Mouse (Mus musculus) MEL (cell line): ENCODE results near the gene Gm11096. TPM values are rescaled to one million over a fixed set of nuclear protein-coding genes. Genes with fewer than 3 reads are reported as not detected.

Experiments used
- DNase-seq: peaks from one replicate; pipeline ENCODE4 v3.0.0; 2011; ENCODE audit warnings: low read depth, low spot score
- H3K27ac ChIP-seq: 2 replicates; pipeline ENCODE4 v1.5.1; 2012; ENCODE audit warnings: low read depth, mild to moderate bottlenecking, control low read depth, low read length, moderate library complexity; ENCODE audit not compliant: control insufficient read depth
- H3K27me3 ChIP-seq, 2 experiments: fragments of 150-350 bp in 1 of 2; sonication (generic) in 1 of 2; 2 replicates each; pipeline ENCODE4 v1.6.1; 2012; ENCODE audit warnings: low read length in 2 of 2, mild to moderate bottlenecking in 2 of 2, improper control_type of control experiment in 1 of 2, moderate library complexity in 1 of 2; ENCODE audit not compliant: insufficient read depth in 2 of 2, control insufficient read depth in 1 of 2
- H3K36me3 ChIP-seq, 2 experiments: 2 replicates each; pipeline ENCODE4 v1.6.1; 2012 to 2014; ENCODE audit warnings: low read length in 2 of 2, improper control_type of control experiment in 1 of 2, inconsistent platforms in 1 of 2, mild to moderate bottlenecking in 1 of 2; ENCODE audit not compliant: insufficient read depth in 2 of 2, control insufficient read depth in 1 of 2
- H3K4me1 ChIP-seq, 2 experiments: fragments of 150-350 bp in 1 of 2; sonication (generic) in 1 of 2; 2 replicates each; pipeline ENCODE4 v1.6.1; 2012; ENCODE audit warnings: low read length in 2 of 2, improper control_type of control experiment in 1 of 2, mild to moderate bottlenecking in 1 of 2; ENCODE audit not compliant: insufficient read depth in 2 of 2, control insufficient read depth in 1 of 2
- H3K4me3 ChIP-seq, 2 experiments: fragments of 150-350 bp in 1 of 2; sonication (generic) in 1 of 2; 2 replicates each; pipeline ENCODE4 v1.5.1; 2012; ENCODE audit warnings: low read depth in 2 of 2, low read length in 2 of 2, mild to moderate bottlenecking in 2 of 2, moderate library complexity in 2 of 2, control low read depth in 1 of 2, improper control_type of control experiment in 1 of 2; ENCODE audit not compliant: control insufficient read depth in 1 of 2, insufficient read depth in 1 of 2
- H3K79me2 ChIP-seq: 2 replicates; pipeline ENCODE4 v1.6.1; 2012; ENCODE audit warnings: mild to moderate bottlenecking, low read length, moderate library complexity; ENCODE audit not compliant: control insufficient read depth, poor library complexity, insufficient read depth
- H3K9ac ChIP-seq: 2 replicates; pipeline ENCODE4 v1.6.1; 2012; ENCODE audit warnings: low read depth, mild to moderate bottlenecking, control low read depth, low read length, moderate library complexity; ENCODE audit not compliant: control insufficient read depth, poor library complexity, severe bottlenecking
- H3K9me3 ChIP-seq: fragments of 150-350 bp; sonication (generic); replicated peaks from 2 replicates; pipeline ENCODE4 v1.6.1; 2012; ENCODE audit warnings: mild to moderate bottlenecking, low read length, improper control_type of control experiment, moderate library complexity; ENCODE audit not compliant: insufficient read depth
- BHLHE40 ChIP-seq: IDR thresholded peaks from 2 replicates; pipeline ENCODE4 v1.6.1; 2012; ENCODE audit warnings: low read depth, mild to moderate bottlenecking, inconsistent platforms, low read length, improper control_type of control experiment, borderline replicate concordance
- CHD1 ChIP-seq: IDR thresholded peaks from 2 replicates; pipeline ENCODE4 v1.6.1; 2012; ENCODE audit warnings: low read depth, mild to moderate bottlenecking, inconsistent platforms, low read length, improper control_type of control experiment
- CHD2 ChIP-seq: IDR thresholded peaks from 2 replicates; pipeline ENCODE4 v1.6.1; 2011; ENCODE audit warnings: low read length, improper control_type of control experiment
- CTCF ChIP-seq, 3 experiments: IDR thresholded peaks in 2 of 3; conservative IDR thresholded peaks in 1 of 3; 2 replicates each; pipeline ENCODE4 v1.5.1; 2011 to 2012; ENCODE audit warnings: low read length in 3 of 3, low read depth in 2 of 3, mild to moderate bottlenecking in 2 of 3, improper control_type of control experiment in 1 of 3, inconsistent platforms in 1 of 3, mixed read lengths in 1 of 3, moderate library complexity in 1 of 3; ENCODE audit not compliant: control insufficient read depth in 1 of 3, insufficient read depth in 1 of 3, poor library complexity in 1 of 3, severe bottlenecking in 1 of 3
- E2F4 ChIP-seq: IDR thresholded peaks from 2 replicates; pipeline ENCODE4 v1.6.1; 2011; ENCODE audit warnings: low read depth, low read length, improper control_type of control experiment, borderline replicate concordance
- EP300 ChIP-seq, 2 experiments: IDR thresholded peaks; 2 replicates each; pipeline ENCODE4 v1.6.1; 2011; ENCODE audit warnings: improper control_type of control experiment in 2 of 2, low read length in 2 of 2, low read depth in 1 of 2, mild to moderate bottlenecking in 1 of 2
- ETS1 ChIP-seq: IDR thresholded peaks from 2 replicates; pipeline ENCODE4 v1.6.1; 2012; ENCODE audit warnings: low read depth, mild to moderate bottlenecking, inconsistent platforms, low read length, improper control_type of control experiment, moderate library complexity
- GABPA ChIP-seq: IDR thresholded peaks from 2 replicates; pipeline ENCODE4 v1.6.1; 2012; ENCODE audit warnings: low read depth, mild to moderate bottlenecking, inconsistent platforms, low read length, improper control_type of control experiment, moderate library complexity
- GATA1 ChIP-seq: IDR thresholded peaks from 2 replicates; pipeline ENCODE4 v1.6.1; 2011; ENCODE audit warnings: low read depth, low read length, improper control_type of control experiment
- HCFC1 ChIP-seq: IDR thresholded peaks from 2 replicates; pipeline ENCODE4 v1.6.1; 2012; ENCODE audit warnings: low read depth, mild to moderate bottlenecking, inconsistent platforms, low read length, improper control_type of control experiment, moderate library complexity
- JUND ChIP-seq: IDR thresholded peaks from 2 replicates; pipeline ENCODE4 v1.6.1; 2011; ENCODE audit warnings: low read depth, mild to moderate bottlenecking, improper control_type of control experiment, low read length
- KAT2A ChIP-seq: conservative IDR thresholded peaks from 2 replicates; pipeline ENCODE4 v1.6.1; 2012; ENCODE audit warnings: low read depth, low read length, improper control_type of control experiment, inconsistent platforms
- MAFK ChIP-seq: IDR thresholded peaks from 2 replicates; pipeline ENCODE4 v1.6.1; 2011; ENCODE audit warnings: low read depth, mild to moderate bottlenecking, low read length, improper control_type of control experiment, borderline replicate concordance
- MAX ChIP-seq: IDR thresholded peaks from 2 replicates; pipeline ENCODE4 v1.6.1; 2011; ENCODE audit warnings: low read length, improper control_type of control experiment
- MAZ ChIP-seq: IDR thresholded peaks from 2 replicates; pipeline ENCODE4 v1.6.1; 2012; ENCODE audit warnings: low read depth, mild to moderate bottlenecking, inconsistent platforms, low read length, improper control_type of control experiment
- MEF2A ChIP-seq: IDR thresholded peaks from 2 replicates; pipeline ENCODE4 v1.6.1; 2014; ENCODE audit warnings: low read depth, mild to moderate bottlenecking, inconsistent platforms, low read length, improper control_type of control experiment; ENCODE audit not compliant: poor library complexity, insufficient replicate concordance, severe bottlenecking; ENCODE audit errors: extremely low read depth
- MYB ChIP-seq: IDR thresholded peaks from 2 replicates; pipeline ENCODE4 v1.6.1; 2011; ENCODE audit warnings: mild to moderate bottlenecking, low read depth, low read length, improper control_type of control experiment
- NELFE ChIP-seq: IDR thresholded peaks from 2 replicates; pipeline ENCODE4 v1.6.1; 2011; ENCODE audit warnings: low read depth, low read length, improper control_type of control experiment
- NRF1 ChIP-seq: IDR thresholded peaks from 2 replicates; pipeline ENCODE4 v1.6.1; 2014; ENCODE audit warnings: low read depth, mild to moderate bottlenecking, inconsistent platforms, low read length, improper control_type of control experiment, moderate library complexity; ENCODE audit not compliant: poor library complexity, insufficient read depth, severe bottlenecking
- POLR2AphosphoS2 ChIP-seq: IDR thresholded peaks from 2 replicates; pipeline ENCODE4 v1.6.1; 2011; ENCODE audit warnings: low read length, improper control_type of control experiment
- RAD21 ChIP-seq: IDR thresholded peaks from 2 replicates; pipeline ENCODE4 v1.6.1; 2011; ENCODE audit warnings: mild to moderate bottlenecking, low read depth, low read length, improper control_type of control experiment
- RCOR1 ChIP-seq: IDR thresholded peaks from 2 replicates; pipeline ENCODE4 v1.6.1; 2012; ENCODE audit warnings: low read depth, mild to moderate bottlenecking, inconsistent platforms, low read length, improper control_type of control experiment
- SIN3A ChIP-seq: IDR thresholded peaks from 2 replicates; pipeline ENCODE4 v1.6.1; 2012; ENCODE audit warnings: low read length, improper control_type of control experiment, inconsistent platforms
- SMC3 ChIP-seq: IDR thresholded peaks from 2 replicates; pipeline ENCODE4 v1.6.1; 2011; ENCODE audit warnings: low read depth, low read length, improper control_type of control experiment
- TBP ChIP-seq: IDR thresholded peaks from 2 replicates; pipeline ENCODE4 v1.8.0; 2011; ENCODE audit warnings: low read depth, low read length, improper control_type of control experiment
- USF2 ChIP-seq, 2 experiments: IDR thresholded peaks; 2 replicates each; pipeline ENCODE4 v1.6.1; 2011 to 2012; ENCODE audit warnings: improper control_type of control experiment in 2 of 2, low read length in 2 of 2, borderline replicate concordance in 1 of 2, inconsistent platforms in 1 of 2, low read depth in 1 of 2, mild to moderate bottlenecking in 1 of 2; ENCODE audit not compliant: insufficient read depth in 1 of 2
- ZKSCAN1 ChIP-seq: IDR thresholded peaks from 2 replicates; pipeline ENCODE4 v1.6.1; 2012; ENCODE audit warnings: low read depth, mild to moderate bottlenecking, inconsistent platforms, low read length, improper control_type of control experiment, moderate library complexity
- ZNF384 ChIP-seq: IDR thresholded peaks from 2 replicates; pipeline ENCODE4 v1.6.1; 2012; ENCODE audit warnings: low read depth, mild to moderate bottlenecking, inconsistent platforms, low read length, improper control_type of control experiment
- polyA plus RNA-seq, 2 experiments: library from polyadenylated mRNA; stranded (reverse) in 1 of 2; unstranded in 1 of 2; fragments of >175 nt in 1 of 2; fragments of >200 nt in 1 of 2; gene quantifications; 2 replicates each; pipeline versions ENCODE4 v1.2.1 to v1.2.4; 2012; ENCODE audit warnings: low replicate concordance in 2 of 2, low read depth in 1 of 2; ENCODE audit not compliant: insufficient read length in 2 of 2, insufficient read depth in 1 of 2, missing spikeins in 1 of 2
- total RNA-seq: library from RNA; depleted of rRNA; stranded (reverse); fragments of 300-350 nt; gene quantifications from 2 replicates; pipeline ENCODE4 v1.2.3, GENCODE M21; 2012; rRNA removed

The Gm11096 gene
- total RNA-seq (not detected in 2 replicates), polyA plus RNA-seq (not detected)

DNA sequence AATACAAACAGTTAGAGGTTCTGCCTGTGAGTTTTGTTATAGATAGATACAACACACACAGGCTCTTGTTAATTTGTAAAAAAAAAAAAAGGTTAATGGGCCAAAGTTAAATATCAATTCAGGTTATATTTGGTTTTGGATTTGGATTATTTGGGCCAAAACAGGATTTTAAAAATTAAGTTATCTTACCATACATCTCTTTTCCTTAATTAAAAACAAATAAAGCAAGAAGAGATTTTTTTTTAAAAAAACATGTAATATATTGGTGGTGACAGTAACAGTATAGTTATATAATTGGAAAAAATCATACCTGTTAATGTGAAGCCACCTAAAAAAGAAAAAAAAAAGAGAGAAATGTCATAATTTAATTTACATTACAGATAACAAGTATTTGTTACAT, at the start of gene Gm11096:
TSS of gene Gm11096 (plus strand) at position 301 of the 400 bp plus-strand sequence.
- no peak within 1 kb of the TSS for H3K9ac ChIP-seq
- no peak within 1 kb of the TSS for H3K27ac ChIP-seq
- TF ChIP-seq SIN3A (no peak), KAT2A (no peak), MYB (no peak), NRF1 (no peak), ZKSCAN1 (no peak), TBP (no peak), HCFC1 (no peak), POLR2AphosphoS2 (no peak), GABPA (no peak), NELFE (no peak), ETS1 (no peak), JUND (no peak), CHD2 (no peak), GATA1 (no peak), BHLHE40 (no peak), CTCF (IDR thresholded peaks at IDR 0.05 in 2 of 3, conservative IDR thresholded peaks at IDR 0.05 in 1 of 3; ENCODE audit: control insufficient read depth in 1 of 3, insufficient read depth in 1 of 3, low read depth in 2 of 3, low read length in 3 of 3, poor library complexity in 1 of 3, severe bottlenecking in 1 of 3) (no peak), MAZ (no peak), RAD21 (no peak), SMC3 (no peak), MAFK (no peak)
- no peaks in the 10 kb centered on the region for H3K79me2 ChIP-seq
- no peak for DNase-seq
- no peaks in the 10 kb centered on the region for H3K4me1 ChIP-seq
- no peaks in the 10 kb centered on the region for H3K27me3 ChIP-seq
- no peak within 1 kb of the TSS for H3K4me3 ChIP-seq
- no peaks in the 10 kb centered on the region for H3K9me3 ChIP-seq
- no peaks in the 10 kb centered on the region for H3K36me3 ChIP-seq

DNA sequence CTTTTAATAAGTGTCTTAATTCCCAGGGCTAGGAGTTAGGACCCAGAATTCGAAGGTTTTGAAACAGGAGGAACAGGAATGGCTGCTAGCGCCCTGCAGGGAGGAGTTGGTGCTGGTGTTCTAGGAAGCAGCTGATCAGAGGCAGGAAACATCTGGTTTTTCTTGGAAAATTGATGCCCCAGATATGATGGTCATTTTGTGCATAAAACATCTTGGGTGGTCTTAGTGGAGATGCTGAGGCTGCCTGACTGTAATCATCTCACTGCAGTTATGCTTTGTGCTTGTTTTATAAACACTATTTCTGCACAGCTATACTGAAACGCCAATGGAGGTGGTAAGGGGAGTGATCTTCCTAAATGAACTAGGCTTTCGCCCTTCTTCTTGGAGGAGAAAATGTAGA, 48.5 kb upstream of the Gm11096 start:
- no peaks in the 10 kb centered on the region for H3K9me3 ChIP-seq
- no peaks in the 10 kb centered on the region for H3K79me2 ChIP-seq
- H3K9ac ChIP-seq = no peak overlapping the region
- no peak overlapping the region for H3K27ac ChIP-seq
- H3K36me3 ChIP-seq = no peaks in the 10 kb centered on the region
- H3K4me3 ChIP-seq = no peak overlapping the region
- DNase-seq = no peak
- H3K27me3 ChIP-seq = no peaks in the 10 kb centered on the region
- TF ChIP-seq ZNF384 = no peak
- TF ChIP-seq ETS1 = no peak
- no peak for TF ChIP-seq RAD21
- no peak for TF ChIP-seq NELFE
- no peak for TF ChIP-seq MYB
- no peak for TF ChIP-seq GABPA
- no peak for TF ChIP-seq GATA1
- TF ChIP-seq RCOR1 = no peak
- no peak for TF ChIP-seq MEF2A
- TF ChIP-seq EP300 (IDR thresholded peaks at IDR 0.05; ENCODE audit: low read depth in 1 of 2, low read length in 2 of 2) = no peak
- no peak for TF ChIP-seq CHD1
- no peak for TF ChIP-seq MAFK
- no peak for TF ChIP-seq E2F4
- TF ChIP-seq ZKSCAN1 = no peak
- no peak for TF ChIP-seq MAX
- no peak for TF ChIP-seq POLR2AphosphoS2
- TF ChIP-seq USF2 (IDR thresholded peaks at IDR 0.05; ENCODE audit: borderline replicate concordance in 1 of 2, insufficient read depth in 1 of 2, low read depth in 1 of 2, low read length in 2 of 2) = no peak
- TF ChIP-seq, all 39 proteins: peak for 0
- no peaks in the 10 kb centered on the region for H3K4me1 ChIP-seq
